Mouse (Mus musculus) urinary bladder, postnatal 0 days (tissue): ENCODE results near the gene Zbtb8a. TPM values are rescaled to one million over a fixed set of nuclear protein-coding genes. Genes with fewer than 3 reads are reported as not detected.

Source experiments
- polyA plus RNA-seq: library from polyadenylated mRNA; unstranded; fragments of >200 nt; fragmentation: Nextera tagmentation; extraction: Ambion mirVana; gene quantifications from 2 replicates; pipeline ENCODE4 v1.2.1, GENCODE M21; 2015

The Zbtb8a gene
- polyA plus RNA-seq, result 17.4 and 19.0 TPM in 2 replicates

GRCm38 (mm10) chr4:129377601-129378390 is at the start of gene Zbtb8a:
TSS of gene Zbtb8a (minus strand) at chr4:129378116.

GRCm38 (mm10) chr4:129335216-129336074 is 42.5 kb downstream of the Zbtb8a start, which contains the start of the genes Rbbp4 and Zbtb8os:
TSS of gene Rbbp4 (minus strand) at chr4:129335370.
TSS of gene Zbtb8os (plus strand) at chr4:129335695.

Other genes starting within 250 kb of the Zbtb8a start
- gene Fndc5, start 241.1 kb downstream of the Zbtb8a start, polyA plus RNA-seq, result 1.7 and 2.2 TPM in 2 replicates
- 5.7 and 6.7 TPM in 2 replicates for gene S100pbp, start 188.4 kb downstream of the Zbtb8a start, polyA plus RNA-seq
- 49.8 and 50.3 TPM in 2 replicates for gene Yars, start 188.4 kb downstream of the Zbtb8a start, polyA plus RNA-seq
- 5.4 and 6.2 TPM in 2 replicates for gene C77080, start 116.7 kb downstream of the Zbtb8a start, polyA plus RNA-seq
- 1.8 and 2.8 TPM in 2 replicates for gene Sync, start 90.5 kb downstream of the Zbtb8a start, polyA plus RNA-seq
- gene Rbbp4, start 42.7 kb downstream of the Zbtb8a start, polyA plus RNA-seq, result 147 and 188 TPM in 2 replicates
- gene Zbtb8os, start 42.4 kb downstream of the Zbtb8a start, polyA plus RNA-seq, result 39.7 and 46.6 TPM in 2 replicates
- 6.6 and 7.9 TPM in 2 replicates for gene Zbtb8b, start 62.7 kb upstream of the Zbtb8a start, polyA plus RNA-seq
- gene Bsdc1, start 83.5 kb upstream of the Zbtb8a start, polyA plus RNA-seq, result 14.1 and 16.6 TPM in 2 replicates
- not detected in 2 replicates for gene Tssk3, start 112.9 kb upstream of the Zbtb8a start, polyA plus RNA-seq
- 0.63 and 0.73 TPM in 2 replicates for gene Fam229a, start 113.1 kb upstream of the Zbtb8a start, polyA plus RNA-seq
- gene Marcksl1, start 135.5 kb upstream of the Zbtb8a start, polyA plus RNA-seq, result 166 and 167 TPM in 2 replicates
- 95.3 and 96.1 TPM in 2 replicates for gene Hdac1, start 164.6 kb upstream of the Zbtb8a start, polyA plus RNA-seq
- 1.9 and 2.6 TPM in 2 replicates for gene Lck, start 195.5 kb upstream of the Zbtb8a start, polyA plus RNA-seq
- gene Fam167b, start 200.4 kb upstream of the Zbtb8a start, polyA plus RNA-seq, result 1.3 and 1.8 TPM in 2 replicates
- gene Eif3i, start 222.5 kb upstream of the Zbtb8a start, polyA plus RNA-seq, result 201 and 217 TPM in 2 replicates
- 164 and 187 TPM in 2 replicates for gene Tmem234, start 222.6 kb upstream of the Zbtb8a start, polyA plus RNA-seq
- gene Dcdc2b, start 236.1 kb upstream of the Zbtb8a start, polyA plus RNA-seq, result 0.63 and 1.9 TPM in 2 replicates
- gene Iqcc, start 241.0 kb upstream of the Zbtb8a start, polyA plus RNA-seq, result 19.0 and 19.1 TPM in 2 replicates
- gene Ccdc28b, start 245.8 kb upstream of the Zbtb8a start, polyA plus RNA-seq, result 39.2 and 42.1 TPM in 2 replicates